Mouse (Mus musculus): Measurements from ENCODE around the gene Kxd1. TPM values are rescaled to one million over a fixed set of nuclear protein-coding genes. Genes with fewer than 3 reads are reported as not detected.

Kxd1 gene
- total and polyA plus RNA-seq, 2 experiments from 2014 or later: 48.7 to 53.8 TPM

- Histone ChIP-seq H3K27me3 (ENCODE audit: insufficient read depth, low read length) (no peaks in the 10 kb centered on the region), H3K4me3 (ENCODE audit: low read length) (no peak overlapping the region), H3K36me3 (ENCODE audit: insufficient read depth, low read length) (no peaks in the 10 kb centered on the region), H3K9me3 (ENCODE audit: low read length) (no peaks in the 10 kb centered on the region), H3K27ac (no peak overlapping the region), H3K4me1 (ENCODE audit: insufficient read depth, low read length) (peaks cover 16% of the 10 kb centered on the region), H3K4me2 (ENCODE audit: low read depth, low read length) (no peak overlapping the region), H3K9ac (replicated peaks; ENCODE audit: low read length) (no peak overlapping the region)
- ATAC-seq (no peak), DNase-seq (ENCODE audit: low spot score) (no peak)
- WGBS: 94% methylated on average over 10 of the region's 10 CpGs
- TF ChIP-seq CTCF (IDR thresholded peaks at IDR 0.05; ENCODE audit: low read depth): no peak
Observed at GRCm38 (mm10) chr8:70549412-70550184, 21.8 kb upstream of the Kxd1 start.

- WGBS: 90% methylated on average over 6 of the region's 6 CpGs
- H3K27ac ChIP-seq: no peak overlapping the region
- no peaks in the 10 kb centered on the region for H3K4me1 ChIP-seq (ENCODE audit: insufficient read depth, low read length)
- no peaks in the 10 kb centered on the region for H3K9me3 ChIP-seq (ENCODE audit: low read length)
- H3K4me3 ChIP-seq (ENCODE audit: low read length): no peak overlapping the region
- DNase-seq (ENCODE audit: low spot score): no peak
- no peak overlapping the region for H3K9ac ChIP-seq (replicated peaks; ENCODE audit: low read length)
- TF ChIP-seq CTCF (IDR thresholded peaks at IDR 0.05; ENCODE audit: low read depth): no peak
- no peaks in the 10 kb centered on the region for H3K36me3 ChIP-seq (ENCODE audit: insufficient read depth, low read length)
- no peak overlapping the region for H3K4me2 ChIP-seq (ENCODE audit: low read depth, low read length)
- H3K27me3 ChIP-seq (ENCODE audit: insufficient read depth, low read length): no peaks in the 10 kb centered on the region
- no peak for ATAC-seq
Observed at GRCm38 (mm10) chr8:70547762-70548161, 20.0 kb upstream of the Kxd1 start.

GRCm38 (mm10) chr8:70546412-70546811, 18.7 kb upstream of the Kxd1 start:
- H3K4me3 ChIP-seq (ENCODE audit: low read length): no peak overlapping the region
- no peaks in the 10 kb centered on the region for H3K9me3 ChIP-seq (ENCODE audit: low read length)
- H3K9ac ChIP-seq (replicated peaks; ENCODE audit: low read length): no peak overlapping the region
- no peaks in the 10 kb centered on the region for H3K4me1 ChIP-seq (ENCODE audit: insufficient read depth, low read length)
- H3K27ac ChIP-seq: no peak overlapping the region
- H3K27me3 ChIP-seq (ENCODE audit: insufficient read depth, low read length): no peaks in the 10 kb centered on the region
- H3K4me2 ChIP-seq (ENCODE audit: low read depth, low read length): no peak overlapping the region
- 93% methylated on average over 4 of the region's 4 CpGs for WGBS
- ATAC-seq (no peak), DNase-seq (ENCODE audit: low spot score) (no peak)
- H3K36me3 ChIP-seq (ENCODE audit: insufficient read depth, low read length): no peaks in the 10 kb centered on the region
- no peak for TF ChIP-seq CTCF (IDR thresholded peaks at IDR 0.05; ENCODE audit: low read depth)

GRCm38 (mm10) chr8:70544200-70544687, 16.5 kb upstream of the Kxd1 start:
- H3K4me3 ChIP-seq (ENCODE audit: low read length): no peak overlapping the region
- ATAC-seq (no peak), DNase-seq (ENCODE audit: low spot score) (peak; percentile 28)
- H3K4me1 ChIP-seq (ENCODE audit: insufficient read depth, low read length): peaks cover 14% of the 10 kb centered on the region; the same call in 1 of the 2 replicates
- no peaks in the 10 kb centered on the region for H3K36me3 ChIP-seq (ENCODE audit: insufficient read depth, low read length)
- no peaks in the 10 kb centered on the region for H3K27me3 ChIP-seq (ENCODE audit: insufficient read depth, low read length)
- no peak overlapping the region for H3K27ac ChIP-seq
- 72% methylated on average over 6 of the region's 6 CpGs for WGBS
- H3K9ac ChIP-seq (replicated peaks; ENCODE audit: low read length): no peak overlapping the region
- no peaks in the 10 kb centered on the region for H3K9me3 ChIP-seq (ENCODE audit: low read length)
- peak; percentile 47 for TF ChIP-seq CTCF (IDR thresholded peaks at IDR 0.05; ENCODE audit: low read depth)
- H3K4me2 ChIP-seq (ENCODE audit: low read depth, low read length): no peak overlapping the region

GRCm38 (mm10) chr8:70541081-70541480, 13.3 kb upstream of the Kxd1 start:
- Histone ChIP-seq H3K4me2 (ENCODE audit: low read depth, low read length) (peak overlapping the region; percentile 97), H3K27me3 (ENCODE audit: insufficient read depth, low read length) (no peaks in the 10 kb centered on the region), H3K9me3 (ENCODE audit: low read length) (no peaks in the 10 kb centered on the region), H3K4me1 (ENCODE audit: insufficient read depth, low read length) (peaks cover 14% of the 10 kb centered on the region; the same call in 1 of the 2 replicates), H3K27ac (no peak overlapping the region), H3K4me3 (ENCODE audit: low read length) (no peak overlapping the region), H3K36me3 (ENCODE audit: insufficient read depth, low read length) (no peaks in the 10 kb centered on the region; the same call in 1 of the 2 replicates), H3K9ac (replicated peaks; ENCODE audit: low read length) (no peak overlapping the region)
- 85% methylated on average over 5 of the region's 5 CpGs for WGBS
- no peak for ATAC-seq
- 0 out of 2 replicates have a peak, but pooled peaks have one; percentile 12 for TF ChIP-seq CTCF (IDR thresholded peaks at IDR 0.05; ENCODE audit: low read depth)
- DNase-seq (ENCODE audit: low spot score): no peak

GRCm38 (mm10) chr8:70540507-70541071, 12.8 kb upstream of the Kxd1 start:
- ATAC-seq: no peak
- H3K9ac ChIP-seq (replicated peaks; ENCODE audit: low read length): peak overlapping the region; percentile 87
- peak overlapping the region; percentile 97 for H3K4me2 ChIP-seq (ENCODE audit: low read depth, low read length)
- H3K27me3 ChIP-seq (ENCODE audit: insufficient read depth, low read length): no peaks in the 10 kb centered on the region
- H3K9me3 ChIP-seq (ENCODE audit: low read length): no peaks in the 10 kb centered on the region
- H3K36me3 ChIP-seq (ENCODE audit: insufficient read depth, low read length): peaks cover 3% of the 10 kb centered on the region; the same call in 1 of the 2 replicates
- H3K4me1 ChIP-seq (ENCODE audit: insufficient read depth, low read length): peaks cover 14% of the 10 kb centered on the region; the same call in 1 of the 2 replicates
- 48% methylated on average over 7 of the region's 7 CpGs for WGBS
- no peak overlapping the region for H3K27ac ChIP-seq
- H3K4me3 ChIP-seq (ENCODE audit: low read length): peak overlapping the region; percentile 82
- no peak for DNase-seq (ENCODE audit: low spot score)
- no peak for TF ChIP-seq CTCF (IDR thresholded peaks at IDR 0.05; ENCODE audit: low read depth)
